Mouse (Mus musculus): ENCODE results near the gene Cdkn1b.

Gene Cdkn1b

DNA sequence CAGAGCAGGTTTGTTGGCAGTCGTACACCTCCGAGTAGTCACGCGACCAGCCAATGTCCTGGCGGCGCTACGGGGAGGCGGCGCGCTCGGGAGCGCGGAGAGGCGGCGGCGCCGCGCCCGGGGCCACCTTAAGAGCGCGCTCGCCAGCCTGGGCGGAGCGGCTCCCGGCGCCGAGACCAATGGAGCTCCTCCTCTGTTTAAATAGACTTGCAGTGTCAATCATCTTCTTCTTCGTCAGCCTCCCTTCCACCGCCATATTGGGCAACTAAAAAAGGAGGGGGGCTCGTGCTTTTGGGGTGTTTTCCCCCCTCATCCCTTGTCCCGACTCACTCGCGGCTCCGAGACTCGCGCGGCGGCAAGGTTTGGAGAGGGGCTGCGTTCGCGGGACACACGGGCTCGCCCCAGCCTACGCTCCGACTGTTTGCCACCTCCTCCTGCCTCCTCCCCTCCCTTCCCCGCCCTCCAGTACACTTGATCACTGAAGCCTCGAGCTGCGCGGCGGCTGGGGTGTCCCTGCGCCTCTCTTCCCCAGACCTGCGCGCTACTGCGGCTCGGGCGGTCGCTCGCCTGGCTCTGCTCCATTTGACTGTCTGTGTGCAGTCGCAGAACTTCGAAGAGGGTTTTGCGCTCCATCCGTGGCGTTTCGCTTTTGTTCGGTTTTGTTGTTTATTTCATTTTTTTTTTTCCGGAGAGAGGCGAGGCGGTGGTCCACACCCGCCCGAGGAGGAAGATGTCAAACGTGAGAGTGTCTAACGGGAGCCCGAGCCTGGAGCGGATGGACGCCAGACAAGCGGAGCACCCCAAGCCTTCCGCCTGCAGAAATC, at the start of gene Cdkn1b:
Gene Cdkn1b, plus strand, starts transcription at position 212 of the 824 bp plus-strand sequence.
- DNase-seq, result peak; percentile 97

DNA sequence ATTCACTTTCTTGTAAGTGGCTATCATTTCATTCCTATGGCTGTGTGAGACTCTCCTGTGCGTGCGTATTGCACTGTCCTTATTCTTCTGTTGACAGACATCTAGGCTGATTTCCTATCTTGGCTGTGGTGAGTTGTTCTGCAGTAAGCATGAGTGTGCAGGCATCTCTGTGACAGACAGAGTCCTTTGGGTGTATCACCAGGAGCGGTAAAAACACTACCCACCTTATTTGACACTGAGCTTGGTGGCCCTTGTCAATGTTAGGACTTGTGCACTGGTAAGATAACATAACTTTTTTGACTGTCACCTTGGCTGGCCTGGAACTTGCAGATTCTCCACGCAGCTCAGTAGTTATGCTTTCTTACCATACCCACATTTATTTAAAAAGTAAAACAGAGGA, 49.3 kb upstream of the Cdkn1b start:
- DNase-seq, result no peak

DNA sequence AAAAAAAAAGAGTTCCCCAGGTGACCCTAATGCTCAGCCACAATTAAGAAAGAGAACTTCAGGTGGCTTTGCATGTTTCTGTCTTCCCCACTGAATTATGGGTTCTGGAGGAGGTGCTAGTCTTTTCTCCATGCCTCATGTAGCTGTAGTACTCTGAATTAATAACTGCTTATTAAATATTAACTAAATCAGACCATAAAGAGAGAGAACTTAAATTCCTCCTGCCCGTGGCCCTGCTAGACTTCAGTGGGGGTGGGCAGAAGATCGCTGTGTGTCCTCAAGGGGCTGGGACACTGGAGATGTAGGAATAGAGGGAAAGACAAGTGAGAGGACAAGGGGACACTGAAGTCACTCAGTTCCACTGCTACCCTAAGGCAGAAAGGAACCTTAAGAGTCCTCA, 48.0 kb upstream of the Cdkn1b start:
- DNase-seq, result peak; percentile 41

DNA sequence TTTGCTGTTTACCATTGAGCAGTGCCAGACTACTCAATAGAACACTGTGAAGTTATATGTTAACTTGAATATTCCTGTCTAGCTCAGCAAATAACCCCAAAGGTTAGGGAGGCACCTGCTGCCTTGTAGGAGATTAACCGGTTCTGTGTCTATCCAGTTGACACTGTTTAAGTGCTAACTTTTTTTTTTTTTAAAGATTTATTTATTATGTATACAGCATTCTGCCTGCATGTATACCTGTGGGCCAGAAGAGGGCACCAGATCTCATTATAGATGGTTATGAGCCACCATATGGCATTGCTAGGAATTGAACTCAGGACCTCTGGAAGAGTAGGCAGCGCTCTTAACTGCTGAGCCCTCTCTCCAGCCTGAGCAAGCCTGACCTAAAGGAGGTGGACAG, 47.2 kb upstream of the Cdkn1b start:
- DNase-seq, result peak; percentile 52

- DNase-seq, result peak; percentile 42
These were observed 43.4 kb upstream of the Cdkn1b start for GRCm38 (mm10) chr6:134876795-134877194.

- no peak for DNase-seq
These were observed 42.9 kb upstream of the Cdkn1b start for GRCm38 (mm10) chr6:134877276-134877675.

DNA sequence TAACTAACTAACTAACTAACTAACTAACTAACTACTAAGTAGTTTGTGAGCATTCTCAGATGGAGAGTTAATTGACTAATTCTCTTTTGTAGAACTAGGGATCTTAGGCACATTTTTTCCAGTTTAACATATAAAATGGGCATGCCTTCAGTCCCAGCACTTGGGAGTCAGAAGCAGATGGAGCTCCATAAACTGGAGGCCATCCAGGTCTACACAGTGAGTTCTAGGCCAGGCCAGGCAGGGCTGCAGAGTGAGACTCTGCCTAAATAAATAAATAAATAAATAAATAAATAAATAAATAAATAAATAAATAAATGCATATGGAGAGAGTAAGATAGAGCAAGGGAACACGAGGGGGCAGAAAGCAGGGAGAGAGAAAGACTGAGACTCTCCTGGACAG, 42.3 kb upstream of the Cdkn1b start:
- DNase-seq, result no peak

GRCm38 (mm10) chr6:134879556-134879955, 40.6 kb upstream of the Cdkn1b start:
- DNase-seq, result no peak

DNA sequence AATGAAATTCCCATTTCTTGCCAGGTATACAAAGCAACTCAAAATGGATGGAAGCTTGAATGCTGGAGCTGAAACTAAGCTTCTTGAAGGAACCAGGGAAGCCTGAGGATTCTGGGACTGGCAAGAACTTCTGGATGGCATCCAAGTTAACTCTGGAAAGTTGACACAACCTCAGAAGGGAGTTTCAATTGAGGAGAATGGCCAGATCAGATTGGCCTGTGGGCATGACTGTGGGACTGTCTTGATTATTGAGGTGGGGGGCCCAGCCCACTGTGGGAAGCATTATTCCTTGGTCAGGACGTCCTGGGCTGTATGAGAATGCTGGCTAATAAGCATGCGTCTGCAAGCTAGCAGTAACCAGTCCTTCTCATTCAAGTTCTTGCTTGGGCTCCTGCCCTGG, 40.2 kb upstream of the Cdkn1b start:
- DNase-seq, result no peak

DNA sequence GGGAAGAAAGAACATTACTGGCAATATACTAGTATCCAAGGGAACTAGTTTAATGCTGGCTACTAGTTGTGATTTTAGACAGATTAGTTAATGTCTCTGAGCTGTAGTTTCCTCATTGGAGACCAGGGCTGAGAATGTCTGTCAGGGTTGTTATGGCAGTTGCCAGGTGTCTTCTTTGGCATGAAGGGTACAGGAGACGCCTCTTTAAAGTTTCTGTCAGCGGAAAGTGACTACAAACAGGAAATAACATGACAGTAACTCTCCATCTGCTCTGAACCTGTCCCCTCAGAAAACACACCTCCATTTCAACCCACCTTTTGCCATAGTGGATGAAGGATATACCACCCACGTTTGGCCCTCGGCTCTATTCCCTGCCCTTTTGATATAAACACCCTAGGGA, 36.5 kb upstream of the Cdkn1b start:
- DNase-seq, result no peak

GRCm38 (mm10) chr6:134885515-134885914, 34.7 kb upstream of the Cdkn1b start:
- no peak for DNase-seq

GRCm38 (mm10) chr6:134886475-134886874, 33.7 kb upstream of the Cdkn1b start:
- no peak for DNase-seq

DNA sequence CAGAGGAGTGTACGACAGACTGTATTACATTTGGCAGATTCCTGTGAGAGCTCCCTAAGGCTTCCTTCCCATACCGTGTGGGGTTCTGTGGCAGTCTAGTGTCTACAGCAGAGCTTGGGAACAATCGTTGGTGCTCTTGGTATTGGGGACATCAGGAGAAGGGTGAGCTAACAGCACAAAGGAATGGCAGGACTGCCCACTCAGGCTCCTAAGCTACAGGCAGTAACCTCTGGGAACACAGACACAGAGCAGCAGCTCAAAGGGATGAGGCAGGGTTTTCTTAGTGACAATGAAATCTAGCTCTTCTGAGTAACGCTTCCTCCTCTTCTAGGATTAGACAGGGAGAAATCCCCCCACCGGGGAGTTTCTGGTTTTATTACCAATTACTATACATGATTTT, 33.2 kb upstream of the Cdkn1b start:
- no peak for DNase-seq

GRCm38 (mm10) chr6:134887711-134888449, 32.3 kb upstream of the Cdkn1b start:
- DNase-seq, result no peak

- no peak for DNase-seq
These were observed 31.6 kb upstream of the Cdkn1b start for GRCm38 (mm10) chr6:134888563-134889017.

GRCm38 (mm10) chr6:134889763-134890162, 30.4 kb upstream of the Cdkn1b start:
- no peak for DNase-seq

- no peak for DNase-seq
These were observed 29.8 kb upstream of the Cdkn1b start for GRCm38 (mm10) chr6:134890436-134890835.

DNA sequence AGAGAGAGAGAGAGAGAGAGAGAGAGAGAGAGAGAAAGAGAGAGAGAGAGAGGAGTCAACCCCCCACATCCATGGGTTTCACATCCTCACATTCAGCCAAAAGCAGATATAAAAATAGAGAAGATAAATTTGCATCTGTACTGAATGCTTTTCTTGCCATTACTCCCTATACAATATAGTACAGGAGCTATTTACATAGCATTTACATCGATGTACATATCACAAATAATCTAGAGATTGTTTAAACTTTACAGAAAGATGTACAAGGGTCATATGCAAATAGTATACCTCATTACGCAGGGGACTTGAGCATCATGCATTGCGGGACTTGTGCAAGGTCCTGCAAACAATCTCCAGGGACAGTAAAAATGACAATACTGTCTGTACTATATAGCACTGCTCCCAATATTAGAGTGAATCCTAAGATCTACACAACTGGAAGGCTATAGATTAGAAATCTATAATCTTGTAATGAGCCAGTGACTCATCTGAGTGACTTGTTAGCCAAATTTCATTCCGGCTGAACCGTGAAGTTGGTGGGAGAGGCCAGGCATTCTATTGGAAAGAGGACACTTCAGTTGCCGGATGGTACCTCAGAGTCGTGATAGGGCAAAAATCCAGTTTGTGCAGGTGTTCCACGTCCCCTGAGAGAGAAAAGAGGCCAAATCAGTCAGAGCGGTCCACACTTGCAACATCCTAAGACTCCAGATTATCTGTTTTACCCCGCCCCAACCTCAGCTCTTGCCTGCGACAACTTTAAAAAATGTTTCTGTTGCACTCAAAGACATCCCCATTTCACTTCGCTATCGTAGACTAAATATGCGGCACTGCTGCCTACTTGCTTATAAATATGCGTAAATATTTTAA, 23.4 kb upstream of the Cdkn1b start:
- no peak for DNase-seq

- DNase-seq, result peak; percentile 96
These were observed 22.6 kb upstream of the Cdkn1b start for GRCm38 (mm10) chr6:134897443-134898094.

DNA sequence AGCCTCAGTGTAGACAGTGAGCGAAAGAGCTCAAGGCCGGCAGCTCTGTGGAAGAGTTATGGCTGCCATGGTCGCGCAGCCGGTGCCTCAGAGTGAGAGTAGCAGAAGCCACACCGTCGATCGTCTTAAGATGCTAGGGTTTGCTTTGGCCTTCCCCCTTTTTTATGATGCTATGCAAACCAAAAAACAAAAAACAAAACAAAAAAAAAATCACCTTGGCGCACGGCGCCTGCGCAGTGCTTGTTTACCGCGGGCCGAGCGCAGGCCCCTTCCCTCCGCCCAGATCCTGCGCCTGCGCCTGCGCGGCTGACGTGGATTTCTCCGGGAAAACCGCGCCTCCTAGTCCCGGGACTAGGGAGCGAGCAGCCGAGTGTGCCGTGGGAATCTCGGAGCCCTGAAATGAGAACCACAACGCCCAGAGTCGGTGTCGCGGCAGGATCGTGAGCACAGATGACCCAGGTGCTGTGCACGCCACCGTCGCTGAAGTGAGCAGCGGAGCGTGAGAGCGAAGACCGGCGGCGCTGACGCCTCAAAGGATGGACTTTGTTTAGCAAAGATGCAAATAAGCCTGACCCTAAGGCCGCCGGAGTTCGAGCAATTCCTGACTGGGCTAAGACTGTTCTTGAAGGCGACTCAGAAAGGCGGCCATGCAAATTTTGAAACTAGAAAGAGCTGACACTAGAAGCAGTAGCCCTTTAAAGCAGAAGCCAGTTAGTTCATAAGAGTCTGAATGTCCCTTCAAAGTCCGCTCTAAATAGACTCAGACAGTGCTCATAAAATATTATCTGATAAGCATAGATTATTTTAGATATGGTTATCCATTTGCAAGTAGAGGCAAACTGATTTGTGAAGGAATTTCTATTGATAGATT, 21.9 kb upstream of the Cdkn1b start, which contains the start of gene Gpr19:
Gene Gpr19, minus strand, starts transcription at position 484 of the 871 bp plus-strand sequence.
- DNase-seq, result peak; percentile 90

DNA sequence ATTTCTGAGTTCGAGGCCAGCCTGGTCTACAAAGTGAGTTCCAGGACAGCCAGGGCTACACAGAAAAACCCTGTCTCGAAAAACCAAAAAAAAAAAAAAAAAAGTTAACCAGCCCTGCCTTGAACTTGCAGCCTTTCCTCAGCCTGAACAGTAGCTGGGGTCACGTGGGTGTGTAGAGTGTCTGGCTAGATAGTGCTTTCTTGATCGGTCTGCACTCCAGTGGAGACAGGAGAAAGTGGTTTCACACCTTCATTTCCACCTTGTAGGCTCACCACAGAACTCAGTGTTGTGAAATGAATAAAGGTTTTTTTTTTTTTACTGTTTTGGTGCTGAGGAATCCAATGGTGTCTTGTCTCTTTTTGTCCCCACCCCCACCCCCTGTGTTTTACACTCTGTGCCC, 16.8 kb upstream of the Cdkn1b start:
- no peak for DNase-seq

All from kidney, adult 11 months (tissue).